Mouse (Mus musculus) kidney, adult 2 months (tissue): ENCODE measurements around the gene Nrxn3. TPM values are rescaled to one million over a fixed set of nuclear protein-coding genes. Genes with fewer than 3 reads are reported as not detected.

Experiments
- DNase-seq: peaks from one replicate; pipeline ENCODE4 v3.0.0; 2021
- H3K27ac ChIP-seq: fragments of 200-500 bp; 2 replicates; pipeline ENCODE4 v1.5.1; 2012; ENCODE audit warnings: low read depth, low read length, control low read depth, inconsistent platforms; ENCODE audit not compliant: insufficient read depth
- H3K27me3 ChIP-seq: fragments of 200-500 bp; replicated peaks from 2 replicates; pipeline ENCODE4 v1.6.1; 2012; ENCODE audit warnings: mild to moderate bottlenecking, moderate library complexity, low read length, inconsistent platforms; ENCODE audit not compliant: control insufficient read depth, insufficient read depth
- H3K36me3 ChIP-seq: fragments of 200-500 bp; 2 replicates; pipeline ENCODE4 v1.6.1; 2012; ENCODE audit warnings: mild to moderate bottlenecking, moderate library complexity, low read length, inconsistent platforms; ENCODE audit not compliant: control insufficient read depth, insufficient read depth
- H3K4me1 ChIP-seq: fragments of 200-500 bp; 2 replicates; pipeline ENCODE4 v1.6.1; 2011; ENCODE audit warnings: low read length; ENCODE audit not compliant: control insufficient read depth, insufficient read depth
- H3K4me3 ChIP-seq: fragments of 200-500 bp; 2 replicates; pipeline ENCODE4 v1.5.1; 2011; ENCODE audit warnings: mild to moderate bottlenecking, low read depth, low read length, control low read depth; ENCODE audit not compliant: insufficient read depth
- CTCF ChIP-seq: fragments of 200-500 bp; conservative IDR thresholded peaks from 2 replicates; pipeline ENCODE4 v1.5.1; 2011; ENCODE audit warnings: low read depth, mild to moderate bottlenecking, control low read depth, low read length, moderate library complexity, mixed read lengths; ENCODE audit not compliant: insufficient read depth, insufficient read length
- POLR2A ChIP-seq: fragments of 200-500 bp; IDR thresholded peaks from one replicate; pipeline ENCODE4 v1.6.1; 2011; ENCODE audit warnings: low read depth, low read length, control low read depth
- WGBS: fragments of 180-500 bp; shearing (Covaris S2); methylation state at CpG from one replicate; pipeline ENCODE4 v1.1.7; 2018; 5-methylcytosine and 5-hydroxymethylcytosine counted together
- polyA plus RNA-seq: library from polyadenylated mRNA; depleted of rRNA; stranded (reverse); fragments of >200 nt; gene quantifications from 2 replicates; pipeline ENCODE4 v1.2.3, GENCODE M21; 2012

Nrxn3 gene
- polyA plus RNA-seq, 1 experiment: 0.39 TPM

- no peaks in the 10 kb centered on the region for H3K27me3 ChIP-seq
- no peak for DNase-seq
- 84% methylated on average over 2 of the region's 2 CpGs for WGBS
- H3K4me1 ChIP-seq: no peaks in the 10 kb centered on the region
- TF ChIP-seq CTCF (no peak), POLR2A (no peak)
- no peak overlapping the region for H3K27ac ChIP-seq
- no peak overlapping the region for H3K4me3 ChIP-seq
- H3K36me3 ChIP-seq: no peaks in the 10 kb centered on the region
Measured at GRCm38 (mm10) chr12:88774666-88775065, 52.0 kb downstream of the Nrxn3 start.

DNA sequence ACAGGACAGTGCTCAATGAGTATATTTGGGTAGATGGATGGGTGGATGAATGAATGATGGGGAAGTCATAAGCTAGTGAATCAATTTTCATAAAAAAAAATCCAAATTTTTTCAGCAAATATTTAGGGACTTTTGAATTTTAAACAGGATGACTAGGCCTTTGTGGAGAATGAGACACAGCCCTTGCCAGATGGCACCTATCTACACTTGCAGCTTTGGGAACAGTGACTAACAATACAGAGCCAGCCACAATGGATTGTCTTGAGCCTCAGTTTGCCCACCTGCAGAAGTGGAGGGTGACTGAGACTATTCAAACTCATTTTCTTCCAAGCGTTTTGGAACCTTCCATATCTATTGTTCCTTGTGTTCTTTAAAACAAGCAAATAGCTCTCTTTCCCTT is 55.4 kb downstream of the Nrxn3 start:
- H3K27me3 ChIP-seq: no peaks in the 10 kb centered on the region

GRCm38 (mm10) chr12:88784199-88785147 is 61.8 kb downstream of the Nrxn3 start:
- no peak for DNase-seq
- Histone ChIP-seq H3K36me3 (no peaks in the 10 kb centered on the region), H3K4me3 (no peak overlapping the region), H3K27ac (no peak overlapping the region), H3K27me3 (no peaks in the 10 kb centered on the region), H3K4me1 (no peaks in the 10 kb centered on the region)
- no peak for TF ChIP-seq POLR2A
- TF ChIP-seq CTCF: no peak
- WGBS: 39% methylated on average over 10 of the region's 10 CpGs

More for the DNA sequence above, 55.4 kb downstream of the Nrxn3 start:
- Histone ChIP-seq H3K36me3 (no peaks in the 10 kb centered on the region), H3K4me1 (no peaks in the 10 kb centered on the region), H3K27ac (no peak overlapping the region), H3K4me3 (no peak overlapping the region)
- 89% methylated on average over 1 of the region's 1 CpGs for whole genome bisulfite sequencing
- DNase-seq: no peak
- no peak for TF ChIP-seq POLR2A
- TF ChIP-seq CTCF: no peak

- 62% methylated on average over 1 of the region's 1 CpGs for WGBS
- no peak overlapping the region for H3K4me3 ChIP-seq
- H3K4me1 ChIP-seq: no peaks in the 10 kb centered on the region
- H3K27me3 ChIP-seq: no peaks in the 10 kb centered on the region
- no peak overlapping the region for H3K27ac ChIP-seq
- TF ChIP-seq POLR2A: no peak
- TF ChIP-seq CTCF: no peak
- H3K36me3 ChIP-seq: no peaks in the 10 kb centered on the region
- no peak for DNase-seq
Measured at GRCm38 (mm10) chr12:88793314-88793713, 70.6 kb downstream of the Nrxn3 start.

- no peak for DNase-seq
- Histone ChIP-seq H3K4me3 (no peak overlapping the region), H3K4me1 (no peaks in the 10 kb centered on the region), H3K36me3 (no peaks in the 10 kb centered on the region), H3K27ac (no peak overlapping the region), H3K27me3 (no peaks in the 10 kb centered on the region; the same call in 1 of the 2 replicates)
- 17% methylated on average over 6 of the region's 6 CpGs for WGBS
- no peak for TF ChIP-seq POLR2A
- no peak for TF ChIP-seq CTCF
Measured at GRCm38 (mm10) chr12:88800990-88801655, 78.4 kb downstream of the Nrxn3 start.

GRCm38 (mm10) chr12:88801656-88802007 is 79.0 kb downstream of the Nrxn3 start:
- H3K4me1 ChIP-seq: no peaks in the 10 kb centered on the region
- H3K27ac ChIP-seq: no peak overlapping the region
- 58% methylated on average over 1 of the region's 1 CpGs for WGBS
- H3K4me3 ChIP-seq: no peak overlapping the region
- no peaks in the 10 kb centered on the region for H3K36me3 ChIP-seq
- no peaks in the 10 kb centered on the region; the same call in 1 of the 2 replicates for H3K27me3 ChIP-seq
- TF ChIP-seq POLR2A (no peak), CTCF (no peak)
- no peak for DNase-seq

GRCm38 (mm10) chr12:88808947-88809346 is 86.3 kb downstream of the Nrxn3 start:
- H3K4me3 ChIP-seq: no peak overlapping the region
- WGBS: 88% methylated on average over 1 of the region's 1 CpGs

More at GRCm38 (mm10) chr12:88808947-88809346, 86.3 kb downstream of the Nrxn3 start:
- no peak for DNase-seq
- Histone ChIP-seq H3K4me1 (no peaks in the 10 kb centered on the region), H3K36me3 (no peaks in the 10 kb centered on the region), H3K27me3 (no peaks in the 10 kb centered on the region), H3K27ac (no peak overlapping the region)
- TF ChIP-seq POLR2A (no peak), CTCF (no peak)
